Mouse (Mus musculus) heart, embryonic 11.5 days (tissue): Measurements from ENCODE around the gene Ippk. TPM values are rescaled to one million over a fixed set of nuclear protein-coding genes. Genes with fewer than 3 reads are reported as not detected.

Experiments used
- ATAC-seq: fragments of 200-750 bp; cut with Nextera tagmentation; replicated peaks from 2 replicates; pipeline ENCODE4 v1.8.0; 2017; ENCODE audit warnings: moderate library complexity; ENCODE audit not compliant: insufficient number of reproducible peaks, low FRiP score, low TSS enrichment
- H3K27ac ChIP-seq: fragments of 300-500 bp; sonication (generic); 2 replicates; pipeline ENCODE4 v1.5.1; 2014; ENCODE audit warnings: mild to moderate bottlenecking, low read depth, low read length
- H3K27me3 ChIP-seq: fragments of 300-500 bp; sonication (generic); 2 replicates; pipeline ENCODE4 v1.6.1; 2014; ENCODE audit warnings: mild to moderate bottlenecking, low read length, mixed read lengths; ENCODE audit not compliant: control insufficient read depth, insufficient read depth
- H3K36me3 ChIP-seq: fragments of 300-500 bp; sonication (generic); 2 replicates; pipeline ENCODE4 v1.6.1; 2014; ENCODE audit warnings: mild to moderate bottlenecking, low read length, moderate library complexity, mixed read lengths; ENCODE audit not compliant: control insufficient read depth, insufficient read depth
- H3K4me1 ChIP-seq: fragments of 300-500 bp; sonication (generic); 2 replicates; pipeline ENCODE4 v1.6.1; 2014; ENCODE audit warnings: low read length; ENCODE audit not compliant: control insufficient read depth, insufficient read depth
- H3K4me2 ChIP-seq: fragments of 300-500 bp; sonication (generic); 2 replicates; pipeline ENCODE4 v1.6.1; 2014; ENCODE audit warnings: mild to moderate bottlenecking, moderate library complexity
- H3K4me3 ChIP-seq: fragments of 300-500 bp; sonication (generic); 2 replicates; pipeline ENCODE4 v1.5.1; 2014; ENCODE audit warnings: low read depth, low read length
- H3K9ac ChIP-seq: fragments of 300-500 bp; sonication (generic); 2 replicates; pipeline ENCODE4 v1.6.1; 2014; ENCODE audit warnings: mild to moderate bottlenecking, low read depth, low read length, moderate library complexity
- H3K9me3 ChIP-seq: fragments of 300-500 bp; sonication (generic); replicated peaks from 2 replicates; pipeline ENCODE4 v1.6.1; 2016; ENCODE audit warnings: low read length; ENCODE audit not compliant: control insufficient read depth
- WGBS: fragments of 180-500 bp; shearing (Covaris S2); extraction: QIAGEN DNeasy Blood & Tissue Kit; methylation state at CpG from one replicate; pipeline ENCODE4 v1.1.7; 2014; ENCODE audit not compliant: insufficient replicate concordance; 5-methylcytosine and 5-hydroxymethylcytosine counted together
- polyA plus RNA-seq: library from polyadenylated mRNA; unstranded; fragments of >200 nt; fragmentation: Nextera tagmentation; extraction: Ambion mirVana; gene quantifications from 2 replicates; pipeline ENCODE4 v1.2.1, GENCODE M21; 2014

Gene Ippk
- polyA plus RNA-seq, 1 experiment from 2014 or later, result 11.1 TPM

DNA sequence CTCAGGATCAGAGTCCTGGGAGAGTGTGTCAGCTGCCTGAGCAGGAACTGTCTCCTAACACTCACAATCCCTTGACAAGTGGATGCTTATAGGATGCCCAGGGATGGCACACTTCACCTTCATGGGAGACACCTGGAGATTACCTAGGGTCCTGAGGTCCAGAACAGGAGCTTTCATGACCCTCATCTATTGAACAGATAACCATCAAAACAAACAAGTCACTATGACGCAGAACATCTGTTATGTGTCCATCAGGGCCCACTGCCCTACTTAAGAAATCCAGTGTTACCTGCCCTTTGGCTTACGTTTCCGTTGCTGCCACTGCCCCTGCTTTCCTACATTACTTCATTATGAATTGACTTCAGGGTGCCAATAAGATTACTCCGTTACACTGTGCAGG lies 84.7 kb downstream of the Ippk start:
- no peaks in the 10 kb centered on the region for H3K36me3 ChIP-seq
- no peaks in the 10 kb centered on the region for H3K27me3 ChIP-seq
- no peak overlapping the region for H3K4me2 ChIP-seq
- H3K4me3 ChIP-seq, result no peak overlapping the region
- H3K9me3 ChIP-seq, result no peaks in the 10 kb centered on the region
- H3K9ac ChIP-seq, result no peak overlapping the region
- no peaks in the 10 kb centered on the region for H3K4me1 ChIP-seq
- ATAC-seq, result no peak
- no peak overlapping the region for H3K27ac ChIP-seq
- 73% methylated on average over 4 of the region's 4 CpGs for WGBS

DNA sequence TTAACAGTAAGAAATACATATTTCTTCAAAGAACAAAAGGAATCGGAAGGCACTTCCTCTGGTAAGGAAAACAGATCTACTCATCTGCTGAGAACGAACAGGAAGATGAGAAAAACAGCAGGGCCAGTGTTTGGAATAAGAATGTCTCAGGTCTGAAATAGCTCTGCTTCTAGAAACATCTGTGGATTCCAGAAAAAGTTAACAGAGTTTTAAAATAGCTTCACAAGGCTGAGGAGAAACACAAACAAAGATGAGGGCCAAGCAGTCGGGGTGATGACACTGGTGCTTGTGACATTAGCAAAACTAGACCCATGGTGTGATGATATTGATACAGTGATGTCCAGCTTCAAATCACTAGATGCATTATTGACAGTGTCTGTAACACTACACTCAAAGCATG lies 86.1 kb downstream of the Ippk start:
- Histone ChIP-seq H3K36me3 (no peaks in the 10 kb centered on the region), H3K4me2 (no peak overlapping the region), H3K4me1 (no peaks in the 10 kb centered on the region), H3K27ac (no peak overlapping the region), H3K9me3 (no peaks in the 10 kb centered on the region), H3K4me3 (no peak overlapping the region), H3K9ac (no peak overlapping the region), H3K27me3 (no peaks in the 10 kb centered on the region)
- ATAC-seq, result no peak
- 52% methylated on average over 3 of the region's 3 CpGs for WGBS

Other genes starting within 250 kb of the Ippk start
- gene Ninj1, start 233.8 kb upstream of the Ippk start, polyA plus RNA-seq, result 59.1 and 60.6 TPM in 2 replicates
- 71.9 and 73.7 TPM in 2 replicates for gene Card19, start 205.2 kb upstream of the Ippk start, polyA plus RNA-seq
- 0.68 and 0.86 TPM in 2 replicates for gene Susd3, start 172.5 kb upstream of the Ippk start, polyA plus RNA-seq
- gene Fgd3, start 100.9 kb upstream of the Ippk start, polyA plus RNA-seq, result 0.10 and 0.64 TPM in 2 replicates
- gene Bicd2, start 79.7 kb upstream of the Ippk start, polyA plus RNA-seq, result 34.0 and 42.8 TPM in 2 replicates
- 0.42 and 0.56 TPM in 2 replicates for gene Tes3-ps, start 72.1 kb downstream of the Ippk start, polyA plus RNA-seq
- gene Ecm2, start 83.6 kb downstream of the Ippk start, polyA plus RNA-seq, result 1.4 and 1.8 TPM in 2 replicates
- 0.60 and 0.79 TPM in 2 replicates for gene Aspn, start 123.2 kb downstream of the Ippk start, polyA plus RNA-seq
- gene Omd, start 161.2 kb downstream of the Ippk start, polyA plus RNA-seq, result 0.46 TPM in 2 replicates
- 3.5 and 5.7 TPM in 2 replicates for gene Ogn, start 186.8 kb downstream of the Ippk start, polyA plus RNA-seq
- gene Cenpp, start 231.5 kb downstream of the Ippk start, polyA plus RNA-seq, result 29.1 and 29.5 TPM in 2 replicates
- gene Nol8, start 231.8 kb downstream of the Ippk start, polyA plus RNA-seq, result 12.6 and 17.1 TPM in 2 replicates